Mouse (Mus musculus): Measurements from ENCODE around the gene Dock4. TPM values are rescaled to one million over a fixed set of nuclear protein-coding genes. Genes with fewer than 3 reads are reported as not detected.

The Dock4 gene
- polyA plus RNA-seq, 1 experiment, result 4.1 TPM

GRCm38 (mm10) chr12:40568365-40568885 lies 122.7 kb downstream of the Dock4 start:
- no peak for DNase-seq (ENCODE audit: low spot score)

- no peak for DNase-seq (ENCODE audit: low spot score)
These were observed 123.5 kb downstream of the Dock4 start for GRCm38 (mm10) chr12:40568971-40569968.

- DNase-seq (ENCODE audit: low spot score), result no peak
These were observed 124.5 kb downstream of the Dock4 start for GRCm38 (mm10) chr12:40570250-40570649.

- no peak for DNase-seq (ENCODE audit: low spot score)
These were observed 128.3 kb downstream of the Dock4 start for GRCm38 (mm10) chr12:40574051-40574450.

GRCm38 (mm10) chr12:40576749-40577148 lies 131.0 kb downstream of the Dock4 start:
- DNase-seq (ENCODE audit: low spot score), result no peak

- no peak for DNase-seq (ENCODE audit: low spot score)
These were observed 134.6 kb downstream of the Dock4 start for GRCm38 (mm10) chr12:40580351-40580750.

GRCm38 (mm10) chr12:40581037-40581436 lies 135.3 kb downstream of the Dock4 start:
- DNase-seq (ENCODE audit: low spot score), result no peak

- no peak for DNase-seq (ENCODE audit: low spot score)
These were observed 136.3 kb downstream of the Dock4 start for GRCm38 (mm10) chr12:40582059-40582458.

GRCm38 (mm10) chr12:40584526-40585289 lies 139.0 kb downstream of the Dock4 start:
- DNase-seq (ENCODE audit: low spot score), result no peak

- DNase-seq (ENCODE audit: low spot score), result no peak
These were observed 139.8 kb downstream of the Dock4 start for GRCm38 (mm10) chr12:40585456-40586141.

GRCm38 (mm10) chr12:40594161-40594560 lies 148.4 kb downstream of the Dock4 start:
- no peak for DNase-seq (ENCODE audit: low spot score)

- DNase-seq (ENCODE audit: low spot score), result no peak
These were observed 149.7 kb downstream of the Dock4 start for GRCm38 (mm10) chr12:40595440-40595839.

GRCm38 (mm10) chr12:40596020-40596419 lies 150.3 kb downstream of the Dock4 start:
- no peak for DNase-seq (ENCODE audit: low spot score)

- no peak for DNase-seq (ENCODE audit: low spot score)
These were observed 150.7 kb downstream of the Dock4 start for GRCm38 (mm10) chr12:40596441-40596840.

- DNase-seq (ENCODE audit: low spot score), result no peak
These were observed 154.2 kb downstream of the Dock4 start for GRCm38 (mm10) chr12:40599952-40600351.

- DNase-seq (ENCODE audit: low spot score), result no peak
These were observed 159.8 kb downstream of the Dock4 start for GRCm38 (mm10) chr12:40605565-40605964.

GRCm38 (mm10) chr12:40622926-40623325 lies 177.2 kb downstream of the Dock4 start:
- no peak for DNase-seq (ENCODE audit: low spot score)

- no peak for DNase-seq (ENCODE audit: low spot score)
These were observed 180.8 kb downstream of the Dock4 start for GRCm38 (mm10) chr12:40626521-40626920.

- no peak for DNase-seq (ENCODE audit: low spot score)
These were observed 187.5 kb downstream of the Dock4 start for GRCm38 (mm10) chr12:40633242-40633641.

GRCm38 (mm10) chr12:40634169-40634568 lies 188.4 kb downstream of the Dock4 start:
- no peak for DNase-seq (ENCODE audit: low spot score)

GRCm38 (mm10) chr12:40635991-40636390 lies 190.2 kb downstream of the Dock4 start:
- DNase-seq (ENCODE audit: low spot score), result no peak

GRCm38 (mm10) chr12:40637427-40637826 lies 191.7 kb downstream of the Dock4 start:
- DNase-seq (ENCODE audit: low spot score), result no peak

Data from urinary bladder, adult 2 months (tissue).